Mouse (Mus musculus) frontal cortex, postnatal 14 days (tissue): ENCODE measurements around the gene Myl4.

Experiments used
- DNase-seq, 2 experiments: peaks; one replicate each; pipeline ENCODE4 v3.0.0; 2022; ENCODE audit warnings: low spot score in 2 of 2

The Myl4 gene

GRCm38 (mm10) chr11:104604192-104604591, 53.7 kb downstream of the Myl4 start:
- DNase-seq = no peak

- DNase-seq = peak in 1 of 2 experiments; percentile 44
These were observed 57.2 kb downstream of the Myl4 start, which contains the start of gene Itgb3 for GRCm38 (mm10) chr11:104607491-104608245. TSS of gene Itgb3 (plus strand) at chr11:104608000.

- no peak for DNase-seq
These were observed 57.9 kb downstream of the Myl4 start for GRCm38 (mm10) chr11:104608249-104608920.

GRCm38 (mm10) chr11:104609033-104609684, 58.7 kb downstream of the Myl4 start:
- no peak for DNase-seq

GRCm38 (mm10) chr11:104609733-104610132, 59.3 kb downstream of the Myl4 start:
- DNase-seq = no peak

- no peak for DNase-seq
These were observed 61.2 kb downstream of the Myl4 start for GRCm38 (mm10) chr11:104611579-104612151.

- no peak for DNase-seq
These were observed 63.1 kb downstream of the Myl4 start for GRCm38 (mm10) chr11:104613551-104613950.

- DNase-seq = no peak
These were observed 63.7 kb downstream of the Myl4 start for GRCm38 (mm10) chr11:104614130-104614529.

GRCm38 (mm10) chr11:104616182-104616581, 65.7 kb downstream of the Myl4 start:
- no peak for DNase-seq

GRCm38 (mm10) chr11:104618638-104619076, 68.2 kb downstream of the Myl4 start:
- no peak for DNase-seq

GRCm38 (mm10) chr11:104619084-104620022, 68.9 kb downstream of the Myl4 start:
- no peak for DNase-seq

- no peak for DNase-seq
These were observed 71.8 kb downstream of the Myl4 start for GRCm38 (mm10) chr11:104622040-104622962.

GRCm38 (mm10) chr11:104624791-104625391, 74.4 kb downstream of the Myl4 start:
- DNase-seq = no peak

- DNase-seq = no peak
These were observed 75.3 kb downstream of the Myl4 start for GRCm38 (mm10) chr11:104625453-104626402.

- no peak for DNase-seq
These were observed 76.2 kb downstream of the Myl4 start for GRCm38 (mm10) chr11:104626635-104627034.

- no peak for DNase-seq
These were observed 77.3 kb downstream of the Myl4 start for GRCm38 (mm10) chr11:104627616-104628301.

- no peak for DNase-seq
These were observed 78.1 kb downstream of the Myl4 start for GRCm38 (mm10) chr11:104628566-104628965.
